Mouse (Mus musculus) CD4-positive, CD25-positive, alpha-beta regulatory T cell, adult 2 months (primary cell): Measurements from ENCODE around the gene Tbccd1.

Experiments used
- DNase-seq: peaks from one replicate; pipeline ENCODE4 v3.0.0-alpha.2; 2012; ENCODE audit warnings: low read depth, low spot score

Gene Tbccd1

DNA sequence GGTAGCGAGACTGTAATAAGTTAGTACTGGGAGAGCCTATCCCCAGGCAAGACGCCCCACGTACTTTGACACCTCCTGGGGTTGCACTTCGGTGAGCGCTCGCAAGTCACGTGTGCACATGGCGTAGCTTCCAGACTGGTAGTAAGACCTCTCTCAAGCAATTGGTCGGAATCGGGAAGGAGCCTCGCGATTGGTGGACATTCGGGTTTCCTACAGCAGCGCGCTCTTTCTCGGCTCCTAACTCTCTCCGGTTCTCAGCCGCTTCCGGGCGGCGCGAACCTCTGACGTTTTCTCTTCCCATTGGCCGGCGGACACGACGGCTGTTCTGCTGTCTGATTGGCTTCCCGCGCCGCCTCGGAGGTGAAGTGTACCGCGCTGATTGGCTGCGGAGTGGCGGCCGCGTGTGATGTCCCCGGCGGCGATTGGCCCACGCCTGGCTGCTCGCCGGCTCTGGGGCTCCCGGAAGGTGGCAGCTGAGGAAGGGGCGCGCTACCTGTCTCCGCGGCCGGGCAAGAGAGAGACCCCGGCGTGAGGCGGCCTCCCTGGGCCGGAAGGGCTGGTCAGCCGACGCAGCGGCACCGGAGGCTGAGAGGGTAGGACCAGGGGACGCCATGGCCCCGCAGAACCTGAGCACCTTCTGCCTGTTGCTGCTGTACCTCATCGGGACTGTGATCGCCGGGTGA, at the start of gene Tbccd1, which contains the start of gene Dnajb11:
Tbccd1 (minus strand) TSS at position 239 of the 683 bp plus-strand sequence.
Dnajb11 (plus strand) TSS at position 415 of the 683 bp plus-strand sequence.
- peak; percentile 99 for DNase-seq

DNA sequence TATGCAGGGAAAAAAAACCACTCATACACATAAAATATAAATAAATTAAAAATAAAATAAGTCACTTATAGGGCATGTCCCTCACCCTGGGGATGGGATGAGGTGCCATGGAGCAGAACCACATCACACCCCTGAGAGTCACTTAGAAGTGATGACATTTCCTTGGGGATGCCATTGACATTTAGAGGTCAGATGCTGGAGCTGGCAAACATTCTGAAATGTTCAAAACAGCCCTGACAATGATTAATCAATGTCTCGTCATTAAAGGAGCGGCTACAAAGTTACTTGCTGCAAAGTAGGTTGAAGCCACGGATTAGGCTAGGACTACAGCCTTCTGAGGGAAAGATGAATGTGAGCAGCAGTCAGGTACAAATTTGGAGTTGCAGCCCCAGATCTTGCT, 43.9 kb upstream of the Tbccd1 start:
- no peak for DNase-seq

DNA sequence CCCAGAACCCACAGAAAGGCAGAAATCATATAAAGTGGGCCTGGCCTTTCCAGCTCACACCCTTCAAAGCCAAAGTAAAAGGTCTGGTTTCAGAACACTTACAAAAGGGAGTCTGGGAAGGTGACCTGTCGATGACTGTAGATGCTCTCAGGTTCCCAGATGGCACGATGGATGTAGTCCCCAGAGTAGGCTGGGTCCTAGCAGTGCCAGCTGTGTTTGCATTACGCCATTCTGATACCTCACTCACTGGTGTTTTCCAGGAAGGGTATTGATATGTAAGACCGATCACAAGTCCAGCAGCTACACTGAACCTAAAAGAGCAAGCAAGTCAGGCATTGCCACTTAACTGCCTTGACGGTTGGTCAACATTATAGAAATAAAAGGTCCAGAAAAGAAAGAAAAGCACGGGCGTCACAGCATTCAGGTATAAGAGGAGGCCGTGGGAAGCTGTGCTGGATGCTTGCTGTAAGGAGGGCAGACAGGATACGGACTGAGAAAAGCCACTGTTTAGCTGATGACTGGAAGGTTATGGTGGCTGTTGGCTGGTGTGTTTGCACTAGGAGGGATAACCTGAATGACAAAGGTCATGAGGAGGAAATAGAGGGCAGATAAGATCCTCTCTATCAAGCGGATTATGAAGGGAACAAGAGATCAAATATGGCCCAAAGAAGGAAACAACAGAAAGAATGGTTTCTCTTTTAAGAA, 42.5 kb upstream of the Tbccd1 start:
- no peak for DNase-seq

DNA sequence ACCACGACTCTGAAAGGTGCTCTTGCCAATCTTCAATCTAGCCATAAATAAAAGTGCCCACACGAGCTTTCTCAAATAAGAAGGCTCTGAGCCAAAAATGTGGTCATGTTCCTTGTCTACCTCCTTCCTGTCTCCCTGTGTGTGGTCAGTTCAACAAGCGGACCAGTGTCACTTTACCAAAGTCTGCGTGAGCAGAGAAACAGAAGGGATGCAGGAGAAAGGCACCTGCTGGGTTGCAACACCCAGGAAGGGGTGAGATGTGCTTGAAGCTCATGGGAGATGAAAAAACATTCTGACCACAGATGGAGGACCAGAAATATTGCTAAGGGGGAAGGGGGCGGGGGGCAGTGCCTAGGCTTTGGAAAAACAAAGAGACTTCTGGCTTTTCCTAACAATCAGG, 41.9 kb upstream of the Tbccd1 start:
- no peak for DNase-seq

DNA sequence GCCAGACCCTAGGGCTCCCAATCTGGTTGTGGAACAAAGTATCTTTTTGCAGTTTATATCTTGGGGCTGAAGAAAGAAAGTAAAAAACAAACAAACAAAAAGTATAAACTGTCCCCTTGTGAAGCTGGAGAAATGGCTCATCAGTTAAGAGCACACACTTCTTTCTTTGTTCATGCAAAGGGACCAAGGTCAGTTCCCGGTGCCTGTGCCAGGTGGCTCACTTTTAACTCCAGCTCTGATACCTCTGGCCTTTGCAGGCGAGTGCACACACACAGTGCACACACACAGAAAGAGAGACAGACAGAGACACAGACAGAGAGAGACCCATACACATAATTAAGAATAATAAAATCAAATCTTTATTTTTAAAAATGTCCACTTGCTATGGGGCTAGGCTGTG, 39.1 kb upstream of the Tbccd1 start:
- DNase-seq, result no peak

DNA sequence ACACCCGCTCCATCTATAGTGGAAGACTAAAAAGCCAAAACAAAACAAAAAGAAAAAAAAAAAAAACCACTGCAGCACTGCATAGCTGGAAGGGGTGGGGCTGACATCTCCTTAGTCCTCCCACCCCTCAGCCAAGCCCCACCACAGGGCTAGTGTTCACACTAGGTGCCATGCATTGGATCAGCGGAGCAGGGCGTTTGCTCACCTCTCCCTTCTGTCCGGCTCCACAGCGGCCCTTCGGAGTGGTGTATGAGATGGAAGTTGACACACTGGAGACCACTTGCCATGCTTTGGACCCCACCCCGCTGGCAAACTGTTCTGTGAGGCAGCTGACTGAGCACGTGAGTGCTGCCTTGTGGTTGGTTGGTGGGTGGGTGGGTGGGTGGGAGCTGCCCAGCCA, 36.6 kb upstream of the Tbccd1 start:
- DNase-seq, result no peak

DNA sequence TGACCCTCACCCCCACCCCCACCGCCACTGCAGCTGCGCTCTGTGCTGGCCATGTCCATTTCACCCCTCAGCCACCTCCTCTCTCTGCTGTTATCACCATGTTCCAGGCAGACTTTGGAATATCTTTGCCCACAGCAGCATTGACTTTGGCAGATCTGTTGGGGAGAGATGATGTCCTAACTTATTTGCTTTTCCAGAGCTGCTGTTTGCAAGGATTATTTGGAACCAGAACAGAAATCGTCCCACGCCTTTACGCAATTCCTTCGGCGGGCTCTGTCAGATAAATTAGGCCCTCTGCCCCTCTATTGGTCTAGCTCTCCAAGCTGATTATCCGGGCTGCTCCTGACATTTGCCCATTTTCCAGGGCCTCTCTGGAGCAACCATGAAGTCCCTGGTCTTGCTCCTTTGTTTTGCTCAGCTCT, 34.3 kb upstream of the Tbccd1 start:
- no peak for DNase-seq

DNA sequence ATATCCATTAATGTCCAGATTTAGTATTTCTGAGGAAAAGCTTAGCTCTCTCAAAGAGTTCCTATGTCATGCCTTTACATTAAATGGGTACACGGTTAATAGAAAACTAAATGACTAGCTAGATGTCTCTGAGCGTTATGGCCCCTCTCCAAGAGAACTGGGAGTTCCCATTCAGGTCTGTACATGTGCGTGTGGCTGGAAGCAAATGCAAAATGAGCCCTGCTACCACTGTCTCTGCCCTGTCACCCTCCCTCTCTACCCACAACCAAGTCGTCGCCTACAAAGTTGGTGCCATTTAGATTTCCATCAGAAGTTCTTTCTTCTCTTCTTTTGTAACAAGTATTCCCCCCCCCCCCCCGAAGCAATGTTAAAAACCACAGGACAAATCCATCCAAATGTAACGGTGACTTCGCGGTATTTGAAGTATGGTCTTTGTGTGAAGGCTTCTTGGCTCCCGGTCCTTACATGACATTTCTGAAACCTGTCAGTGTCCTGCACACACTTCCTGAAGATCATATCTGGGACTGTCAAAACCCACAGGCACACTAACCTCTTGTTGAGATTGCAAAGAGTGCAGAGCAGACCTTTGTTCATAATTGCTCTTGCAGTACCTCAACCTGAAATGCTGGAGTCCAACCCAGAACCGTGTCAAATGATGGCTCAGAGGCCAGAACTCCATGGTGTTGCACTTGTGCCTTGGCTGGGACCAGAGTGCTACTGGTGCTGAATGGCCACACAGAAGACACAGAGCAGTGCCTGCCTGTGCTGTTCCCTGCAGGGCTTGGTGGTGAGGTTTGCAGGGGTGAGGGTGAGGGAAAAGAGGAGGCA, 33.4 kb upstream of the Tbccd1 start, which contains the start of gene Ahsg:
Ahsg (plus strand) TSS at position 595 of the 828 bp plus-strand sequence.
- no peak for DNase-seq

DNA sequence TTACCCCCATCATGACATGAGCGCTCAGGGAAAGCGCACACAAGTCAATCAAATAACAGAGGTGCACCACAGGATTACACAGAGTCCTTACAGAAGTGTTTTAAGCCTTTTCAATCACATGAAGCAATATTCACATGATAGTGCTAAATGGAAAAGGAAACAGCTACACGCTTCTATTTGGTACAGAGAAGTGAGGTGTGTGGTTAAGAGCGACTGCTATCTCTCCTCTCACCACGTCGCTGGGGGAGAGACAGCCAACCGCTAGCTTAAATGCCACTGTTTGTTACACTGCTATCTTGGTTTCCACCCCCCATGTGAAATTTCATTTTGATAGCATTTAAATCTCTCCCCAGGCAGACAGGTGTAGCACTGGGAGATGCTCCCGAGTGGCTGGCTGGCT, 32.2 kb upstream of the Tbccd1 start:
- DNase-seq, result no peak

DNA sequence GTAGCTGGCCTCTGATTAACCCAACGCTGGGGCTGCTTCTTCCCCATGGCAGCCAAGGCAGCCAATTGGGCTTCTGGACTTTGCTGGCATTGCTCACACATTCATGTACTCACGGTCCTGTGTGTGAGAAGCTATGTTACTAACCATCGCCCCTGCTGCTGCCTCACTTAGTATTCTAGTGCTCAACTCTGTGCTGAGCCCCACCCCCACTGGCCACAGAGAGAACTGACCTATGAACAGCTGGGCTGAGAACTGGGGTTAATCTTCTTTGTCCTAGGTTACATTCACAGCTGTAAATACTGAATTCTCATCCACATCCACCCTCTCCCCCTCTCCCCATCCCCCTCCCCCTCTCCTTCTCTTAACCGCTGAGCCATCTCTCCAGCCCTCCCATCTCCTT, 31.4 kb upstream of the Tbccd1 start:
- no peak for DNase-seq

DNA sequence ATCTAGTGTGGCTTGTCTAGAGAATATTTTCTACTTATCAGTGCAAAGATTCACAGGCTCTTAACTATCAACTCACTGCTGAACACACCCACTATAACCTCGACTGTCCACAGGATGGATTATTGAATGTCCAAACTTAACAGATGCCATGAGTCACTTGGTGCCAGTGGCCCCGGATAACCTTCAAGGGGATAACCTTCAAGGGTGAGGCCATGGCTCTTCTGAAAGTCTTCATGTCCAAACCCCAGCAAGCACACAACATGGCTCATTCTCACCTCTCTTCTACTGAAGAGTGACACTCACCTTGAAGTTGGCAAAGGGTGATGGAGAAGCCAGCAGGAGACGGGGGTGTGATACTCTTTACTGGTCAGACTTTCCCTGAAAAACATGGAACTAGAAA, 29.3 kb upstream of the Tbccd1 start:
- DNase-seq, result no peak

DNA sequence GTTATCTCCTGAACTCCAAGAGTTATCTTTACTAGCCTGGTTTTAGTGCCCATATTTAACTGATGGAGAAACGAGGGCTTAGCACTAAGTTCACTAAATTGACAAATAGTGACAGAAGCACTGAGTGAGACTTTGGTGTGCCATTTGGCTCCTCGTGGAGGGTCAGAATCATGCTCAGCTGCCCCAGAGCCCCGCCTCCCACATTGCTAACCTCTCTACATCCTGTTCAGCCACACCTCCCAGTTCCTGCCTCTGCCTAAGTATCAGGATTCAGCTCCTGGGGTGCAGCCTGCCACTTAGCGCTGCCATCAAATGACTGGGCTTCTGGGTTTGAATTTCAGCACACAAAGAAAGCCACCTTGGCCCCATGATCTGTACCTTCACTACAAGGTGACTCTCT, 27.9 kb upstream of the Tbccd1 start:
- peak; percentile 5 for DNase-seq

DNA sequence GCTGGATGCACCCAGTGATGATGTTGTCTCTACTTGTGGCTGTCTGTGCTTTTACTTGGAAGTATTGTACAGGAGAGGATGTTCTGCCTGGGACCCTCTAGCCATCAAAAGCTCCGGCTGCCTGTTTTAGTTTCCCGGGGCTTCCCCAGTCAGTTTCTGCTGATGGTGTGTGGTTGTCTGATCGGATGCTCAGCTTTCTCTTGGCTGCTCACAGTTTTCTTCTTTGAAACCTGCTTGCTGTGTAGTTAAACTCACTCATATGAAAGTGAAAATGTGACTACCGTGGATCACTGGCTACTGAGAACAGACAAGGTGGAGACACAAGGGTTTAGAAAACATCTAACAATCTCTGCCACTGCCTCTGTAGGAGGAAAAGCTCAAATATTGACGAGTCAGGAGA, 26.0 kb upstream of the Tbccd1 start:
- peak; percentile 23 for DNase-seq

DNA sequence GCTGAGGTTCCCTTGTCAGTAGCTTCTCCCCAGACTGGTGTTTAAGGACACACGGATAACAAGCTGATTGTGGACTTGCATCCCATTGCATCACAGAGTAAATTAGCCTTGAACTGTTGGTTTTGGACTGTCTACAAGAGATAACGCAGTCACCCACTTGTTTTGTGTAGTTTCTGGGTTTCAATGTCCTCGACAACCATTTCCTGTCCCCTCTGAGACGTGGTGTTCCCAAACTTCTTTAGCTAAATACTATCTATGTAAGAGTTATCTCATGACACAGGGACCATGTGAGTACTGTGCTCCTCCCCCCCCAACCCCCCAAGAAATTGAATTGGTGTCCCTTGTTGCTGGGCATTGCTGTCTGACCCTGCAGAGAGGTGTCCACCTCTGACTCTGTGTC, 24.0 kb upstream of the Tbccd1 start:
- DNase-seq, result no peak

DNA sequence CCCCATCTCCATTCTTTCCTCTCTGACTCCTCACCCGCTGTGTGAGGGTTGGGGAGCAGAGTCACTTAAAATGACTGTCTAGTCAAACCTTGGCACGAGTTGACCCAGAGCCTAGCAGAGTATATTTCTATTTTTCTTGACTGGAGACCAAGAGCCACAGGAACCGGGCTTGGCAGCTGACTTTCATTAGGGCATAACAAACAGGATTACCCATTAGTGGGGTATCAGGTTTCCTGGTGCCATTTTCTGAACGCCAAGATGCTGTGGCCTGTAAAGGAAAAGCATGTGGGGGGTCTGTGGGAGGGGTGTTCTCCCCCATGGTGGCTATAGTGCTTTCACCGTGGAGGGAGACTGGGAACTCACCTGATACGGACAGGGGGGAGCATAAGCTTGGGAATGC, 23.4 kb upstream of the Tbccd1 start:
- DNase-seq, result no peak

DNA sequence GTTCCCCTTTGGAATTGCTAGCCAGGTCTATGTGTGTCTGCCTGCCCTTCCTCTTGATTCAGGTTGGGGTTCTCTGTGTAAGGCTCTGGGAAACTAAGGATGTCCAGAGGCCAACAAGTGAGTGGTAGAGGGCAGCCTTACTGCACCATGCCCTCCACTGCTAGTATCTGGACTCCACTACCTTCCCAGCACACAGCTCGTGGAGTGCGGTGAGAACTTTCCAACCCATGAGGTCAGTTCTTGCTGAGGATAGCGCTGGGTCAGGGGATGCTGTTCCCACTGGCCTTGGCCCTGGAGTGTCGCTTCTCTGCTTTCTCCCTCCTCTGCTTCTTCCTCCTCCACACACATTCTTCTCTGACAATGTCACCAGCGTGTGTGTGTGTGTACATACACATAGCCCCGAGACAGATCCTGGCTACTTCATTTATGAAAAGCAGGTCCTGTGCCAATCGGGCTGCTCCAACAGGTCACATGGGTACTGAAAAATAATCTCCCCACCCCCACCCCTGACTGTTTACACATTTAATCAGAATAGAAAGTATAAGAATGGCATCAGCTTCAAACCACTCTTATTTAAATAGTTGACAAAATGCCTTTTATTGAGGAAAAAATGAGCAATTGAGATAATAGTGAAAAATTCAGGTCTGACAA, 22.6 kb upstream of the Tbccd1 start:
- no peak for DNase-seq

DNA sequence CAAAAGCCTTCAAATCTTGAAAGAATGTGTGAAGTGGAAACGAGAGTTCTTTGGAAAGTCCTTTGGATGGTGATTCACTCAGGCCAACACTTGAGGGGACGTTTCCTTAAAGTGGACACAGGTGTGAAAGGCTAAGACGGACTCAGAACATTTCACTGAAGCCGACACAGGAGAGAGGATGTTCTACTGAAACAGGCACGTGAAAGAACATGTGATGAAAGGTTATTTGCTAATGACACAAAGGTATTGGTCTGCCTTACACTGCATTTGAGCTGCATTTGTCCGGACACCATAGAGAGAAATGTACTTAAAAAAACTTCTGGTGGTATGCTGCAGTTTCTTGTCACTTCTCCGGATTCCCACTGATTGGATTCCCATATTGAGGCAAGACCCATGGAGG, 21.2 kb upstream of the Tbccd1 start:
- no peak for DNase-seq

DNA sequence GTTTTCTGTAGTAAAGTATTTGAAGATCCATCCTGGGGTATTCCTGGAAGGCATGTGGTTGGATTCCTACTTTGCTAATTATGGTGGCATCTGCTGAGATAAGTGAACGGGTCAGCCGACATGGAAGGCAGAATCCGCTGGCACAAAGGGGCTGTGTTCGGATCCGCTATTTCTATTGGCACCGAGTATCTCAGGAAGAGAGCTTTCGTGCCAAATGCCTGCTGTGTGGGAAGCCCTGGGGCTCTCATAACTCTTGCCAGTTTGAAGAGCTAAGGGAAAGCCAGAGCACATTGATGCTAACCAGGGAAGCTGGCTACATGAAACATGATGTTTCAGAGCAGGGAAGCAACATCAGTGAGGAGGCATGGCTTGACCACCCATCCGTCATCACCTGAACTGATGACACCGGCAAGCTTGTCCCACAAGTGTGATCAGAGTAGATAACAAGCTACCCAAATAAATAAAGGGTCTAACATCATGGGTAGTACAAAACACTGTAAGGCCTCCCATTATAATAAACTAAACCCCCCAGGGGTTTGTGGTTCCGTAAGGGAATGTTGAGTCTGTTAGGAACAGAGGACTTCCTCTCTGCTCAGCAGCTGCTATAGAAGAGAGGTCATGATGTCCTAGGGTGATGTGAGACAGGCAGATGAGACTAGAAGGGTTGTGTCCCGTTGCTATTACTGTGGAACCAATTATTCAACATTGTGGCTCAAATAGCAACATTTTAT, 20.4 kb upstream of the Tbccd1 start:
- no peak for DNase-seq

DNA sequence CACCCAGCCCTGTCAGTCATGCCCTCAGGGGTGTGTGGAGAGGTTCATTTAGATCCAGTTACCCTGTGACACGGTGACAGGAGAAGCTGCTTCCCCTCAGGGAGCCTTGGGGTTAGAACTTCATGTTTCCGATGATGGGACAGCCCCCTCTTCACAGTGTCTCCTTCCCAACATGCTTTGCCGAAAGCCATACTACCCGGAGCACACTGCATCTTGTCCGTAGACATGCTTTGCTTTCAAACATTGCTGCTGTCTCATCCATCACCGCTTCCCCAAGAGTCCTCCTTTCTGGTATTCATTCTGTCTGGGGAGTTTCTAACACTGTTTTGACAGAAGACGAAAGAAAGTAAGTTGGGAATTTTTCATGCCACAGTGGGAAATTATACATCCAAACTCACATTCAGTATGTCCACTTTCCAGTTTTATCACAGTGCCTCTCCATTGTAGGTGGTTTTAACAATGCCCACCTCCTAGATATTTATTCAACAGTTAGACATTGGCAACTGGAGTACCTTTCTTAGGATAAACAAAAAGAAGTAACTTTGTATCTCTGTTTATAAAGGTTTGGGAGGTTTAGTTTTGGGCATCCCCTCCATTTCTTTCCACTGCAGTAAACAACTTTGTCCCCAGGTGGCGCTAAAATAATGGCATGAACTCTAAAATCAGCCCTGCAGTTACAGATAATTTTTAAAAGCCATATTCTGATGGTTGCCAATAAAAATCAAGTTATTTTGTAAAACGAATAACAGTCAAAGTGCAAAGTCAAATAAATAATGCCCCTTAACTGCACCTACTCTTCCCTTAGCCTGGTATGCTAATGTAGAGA, 19.0 kb upstream of the Tbccd1 start:
- DNase-seq, result peak; percentile 62

DNA sequence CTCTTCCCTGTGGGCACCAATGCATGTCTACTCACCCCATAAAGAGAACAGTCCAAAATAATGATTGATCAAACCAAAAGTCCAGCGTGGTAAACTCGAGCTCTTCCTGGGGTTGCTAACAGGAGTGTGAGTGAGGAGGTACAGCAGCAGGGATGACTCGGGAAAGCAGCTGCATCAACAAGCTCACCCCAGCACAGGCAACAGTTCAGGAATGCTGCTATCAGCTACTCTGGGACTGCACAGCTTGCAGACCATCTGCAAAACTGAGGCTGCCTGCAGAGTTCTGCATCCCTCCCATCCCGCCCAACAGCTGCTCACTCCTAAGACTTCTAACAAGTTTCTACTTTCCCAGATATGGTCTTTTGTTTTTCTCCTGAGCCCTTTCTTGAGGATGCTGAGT, 15.9 kb upstream of the Tbccd1 start:
- DNase-seq, result no peak
